Mouse (Mus musculus) CH12.LX (cell line): ENCODE results near the gene Hira. TPM values are rescaled to one million over a fixed set of nuclear protein-coding genes. Genes with fewer than 3 reads are reported as not detected.
A peak's percentile ranks its signal among the peaks of the same experiment; 100 is the strongest.

ENCODE experiments used
- DNase-seq: peaks from one replicate; pipeline ENCODE4 v3.0.0-alpha.2; 2013; ENCODE audit errors: extremely low read depth
- H3K27ac ChIP-seq: 2 replicates; pipeline ENCODE4 v1.5.1; 2012; ENCODE audit warnings: low read depth, mild to moderate bottlenecking, control low read depth, moderate library complexity; ENCODE audit not compliant: insufficient read depth
- H3K27me3 ChIP-seq: replicated peaks from 2 replicates; pipeline ENCODE3; 2012; ENCODE audit warnings: inconsistent platforms
- H3K36me3 ChIP-seq, 2 experiments: replicated peaks in 1 of 2; 2 replicates each; pipeline versions ENCODE3 to v1.6.1; 2012; ENCODE audit warnings: inconsistent platforms in 1 of 2, low read length in 1 of 2, mild to moderate bottlenecking in 1 of 2, mixed read lengths in 1 of 2, moderate library complexity in 1 of 2; ENCODE audit not compliant: control insufficient read depth in 1 of 2, insufficient read depth in 1 of 2
- H3K4me1 ChIP-seq, 2 experiments: 2 replicates each; pipeline ENCODE4 v1.6.1; 2012; ENCODE audit warnings: inconsistent platforms in 1 of 2, moderate library complexity in 1 of 2; ENCODE audit not compliant: insufficient read depth in 2 of 2, control insufficient read depth in 1 of 2
- H3K4me2 ChIP-seq: 2 replicates; pipeline ENCODE4 v1.6.1; 2012; ENCODE audit warnings: low read depth, mild to moderate bottlenecking, control low read depth; ENCODE audit not compliant: poor library complexity, insufficient read depth, severe bottlenecking
- H3K4me3 ChIP-seq, 3 experiments: fragments of 150-350 bp in 1 of 3; sonication (generic) in 1 of 3; replicated peaks in 1 of 3; 2 replicates each; pipeline versions ENCODE3 to v1.5.1; 2011 to 2012; ENCODE audit warnings: low read depth in 2 of 3, low read length in 2 of 3, mild to moderate bottlenecking in 2 of 3, moderate library complexity in 2 of 3, control low read depth in 1 of 3, improper control_type of control experiment in 1 of 3, inconsistent platforms in 1 of 3, mixed read lengths in 1 of 3; ENCODE audit not compliant: poor library complexity in 1 of 3
- H3K79me2 ChIP-seq: replicated peaks from 2 replicates; pipeline ENCODE4 v1.6.1; 2012; ENCODE audit warnings: mild to moderate bottlenecking, moderate library complexity; ENCODE audit not compliant: control insufficient read depth, poor library complexity, insufficient read depth, severe bottlenecking; ENCODE audit errors: extremely low read depth
- H3K9ac ChIP-seq: 2 replicates; pipeline ENCODE4 v1.6.1; 2012; ENCODE audit warnings: low read depth, mild to moderate bottlenecking, control low read depth, moderate library complexity; ENCODE audit not compliant: insufficient read depth
- H3K9me3 ChIP-seq: replicated peaks from 2 replicates; pipeline ENCODE3; 2012; ENCODE audit warnings: low read length, inconsistent platforms, mixed read lengths
- BHLHE40 ChIP-seq: IDR thresholded peaks from 2 replicates; pipeline ENCODE4 v1.6.1; 2011; ENCODE audit warnings: mild to moderate bottlenecking, low read depth, low read length, improper control_type of control experiment
- CHD1 ChIP-seq: IDR thresholded peaks from 2 replicates; pipeline ENCODE4 v1.6.1; 2012; ENCODE audit warnings: low read depth, low read length, improper control_type of control experiment, inconsistent platforms
- CHD2 ChIP-seq: IDR thresholded peaks from 2 replicates; pipeline ENCODE4 v1.6.1; 2011; ENCODE audit warnings: low read length, improper control_type of control experiment
- CTCF ChIP-seq, 2 experiments: IDR thresholded peaks in 1 of 2; conservative IDR thresholded peaks in 1 of 2; 2 replicates each; pipeline ENCODE4 v1.5.1; 2011 to 2012; ENCODE audit warnings: low read depth in 2 of 2, low read length in 2 of 2, improper control_type of control experiment in 1 of 2, inconsistent platforms in 1 of 2, mild to moderate bottlenecking in 1 of 2, moderate library complexity in 1 of 2
- E2F4 ChIP-seq: IDR thresholded peaks from 2 replicates; pipeline ENCODE4 v1.6.1; 2011; ENCODE audit warnings: low read depth, low read length, improper control_type of control experiment; ENCODE audit not compliant: insufficient replicate concordance
- ELF1 ChIP-seq: IDR thresholded peaks from 2 replicates; pipeline ENCODE4 v1.6.1; 2014; ENCODE audit warnings: low read depth, mild to moderate bottlenecking, inconsistent platforms, low read length, improper control_type of control experiment
- EP300 ChIP-seq: IDR thresholded peaks from 2 replicates; pipeline ENCODE4 v1.6.1; 2011; ENCODE audit warnings: low read length, improper control_type of control experiment
- ETS1 ChIP-seq: conservative IDR thresholded peaks from 2 replicates; pipeline ENCODE4 v1.6.1; 2012; ENCODE audit warnings: low read depth, mild to moderate bottlenecking, inconsistent platforms, low read length, improper control_type of control experiment, moderate library complexity
- HCFC1 ChIP-seq: IDR thresholded peaks from 2 replicates; pipeline ENCODE4 v1.6.1; 2012; ENCODE audit warnings: low read depth, mild to moderate bottlenecking, inconsistent platforms, low read length, improper control_type of control experiment
- IRF4 ChIP-seq: IDR thresholded peaks from 2 replicates; pipeline ENCODE4 v1.6.1; 2014; ENCODE audit warnings: low read depth, mild to moderate bottlenecking, inconsistent platforms, low read length, improper control_type of control experiment
- JUN ChIP-seq: IDR thresholded peaks from 2 replicates; pipeline ENCODE4 v1.6.1; 2011; ENCODE audit warnings: low read depth, mild to moderate bottlenecking, low read length, improper control_type of control experiment, moderate library complexity; ENCODE audit not compliant: insufficient read depth
- JUND ChIP-seq: conservative IDR thresholded peaks from 2 replicates; pipeline ENCODE4 v1.6.1; 2011; ENCODE audit warnings: low read depth, low read length, improper control_type of control experiment
- KAT2A ChIP-seq: IDR thresholded peaks from 2 replicates; pipeline ENCODE4 v1.6.1; 2012; ENCODE audit warnings: low read length, improper control_type of control experiment, inconsistent platforms; ENCODE audit not compliant: insufficient replicate concordance
- MAFK ChIP-seq: IDR thresholded peaks from 2 replicates; pipeline ENCODE4 v1.6.1; 2011; ENCODE audit warnings: low read length, improper control_type of control experiment; ENCODE audit not compliant: insufficient replicate concordance
- MAX ChIP-seq: IDR thresholded peaks from 2 replicates; pipeline ENCODE4 v1.6.1; 2011; ENCODE audit warnings: low read length, improper control_type of control experiment
- MAZ ChIP-seq: IDR thresholded peaks from 2 replicates; pipeline ENCODE4 v1.6.1; 2012; ENCODE audit warnings: low read depth, mild to moderate bottlenecking, inconsistent platforms, low read length, improper control_type of control experiment, moderate library complexity
- MEF2A ChIP-seq: IDR thresholded peaks from 2 replicates; pipeline ENCODE4 v1.6.1; 2014; ENCODE audit warnings: low read depth, mild to moderate bottlenecking, inconsistent platforms, low read length, improper control_type of control experiment, borderline replicate concordance
- MXI1 ChIP-seq: IDR thresholded peaks from 2 replicates; pipeline ENCODE4 v1.6.1; 2011; ENCODE audit warnings: mild to moderate bottlenecking, low read depth, low read length, improper control_type of control experiment
- MYC ChIP-seq: IDR thresholded peaks from 2 replicates; pipeline ENCODE4 v1.6.1; 2011; ENCODE audit warnings: low read depth, mild to moderate bottlenecking, improper control_type of control experiment, low read length
- NELFE ChIP-seq: IDR thresholded peaks from 2 replicates; pipeline ENCODE4 v1.6.1; 2011; ENCODE audit warnings: low read depth, low read length, improper control_type of control experiment
- NRF1 ChIP-seq: IDR thresholded peaks from 2 replicates; pipeline ENCODE4 v1.6.1; 2014; ENCODE audit warnings: low read depth, mild to moderate bottlenecking, inconsistent platforms, low read length, improper control_type of control experiment, moderate library complexity
- PAX5 ChIP-seq: IDR thresholded peaks from 2 replicates; pipeline ENCODE4 v1.6.1; 2012; ENCODE audit warnings: low read length, inconsistent platforms, mixed read lengths
- POLR2A ChIP-seq: IDR thresholded peaks from 2 replicates; pipeline ENCODE4 v1.6.1; 2011; ENCODE audit warnings: low read depth, mild to moderate bottlenecking, improper control_type of control experiment, low read length
- POLR2AphosphoS2 ChIP-seq: IDR thresholded peaks from 2 replicates; pipeline ENCODE4 v1.6.1; 2011; ENCODE audit warnings: low read depth, low read length, improper control_type of control experiment
- RCOR1 ChIP-seq: conservative IDR thresholded peaks from 2 replicates; pipeline ENCODE4 v1.6.1; 2012; ENCODE audit warnings: low read depth, mild to moderate bottlenecking, inconsistent platforms, low read length, improper control_type of control experiment
- SMC3 ChIP-seq: IDR thresholded peaks from 2 replicates; pipeline ENCODE4 v1.6.1; 2011; ENCODE audit warnings: low read depth, low read length, improper control_type of control experiment
- TBP ChIP-seq: conservative IDR thresholded peaks from 2 replicates; pipeline ENCODE4 v1.6.1; 2011; ENCODE audit warnings: low read depth, low read length, improper control_type of control experiment
- TCF12 ChIP-seq: IDR thresholded peaks from 2 replicates; pipeline ENCODE4 v1.6.1; 2014; ENCODE audit warnings: low read depth, mild to moderate bottlenecking, inconsistent platforms, low read length, improper control_type of control experiment
- UBTF ChIP-seq: IDR thresholded peaks from 2 replicates; pipeline ENCODE4 v1.6.1; 2012; ENCODE audit warnings: low read depth, mild to moderate bottlenecking, inconsistent platforms, low read length, improper control_type of control experiment, moderate library complexity
- USF1 ChIP-seq: IDR thresholded peaks from 2 replicates; pipeline ENCODE4 v1.6.1; 2014; ENCODE audit warnings: low read depth, mild to moderate bottlenecking, inconsistent platforms, low read length, improper control_type of control experiment
- USF2 ChIP-seq: conservative IDR thresholded peaks from 2 replicates; pipeline ENCODE4 v1.6.1; 2011; ENCODE audit warnings: low read depth, low read length, improper control_type of control experiment
- ZC3H11A ChIP-seq: IDR thresholded peaks from 2 replicates; pipeline ENCODE4 v1.6.1; 2012; ENCODE audit warnings: low read depth, mild to moderate bottlenecking, inconsistent platforms, low read length, improper control_type of control experiment
- ZKSCAN1 ChIP-seq: IDR thresholded peaks from 2 replicates; pipeline ENCODE4 v1.6.1; 2012; ENCODE audit warnings: low read depth, inconsistent platforms, low read length, improper control_type of control experiment, borderline replicate concordance
- ZMIZ1 ChIP-seq: IDR thresholded peaks from 2 replicates; pipeline ENCODE4 v1.6.1; 2012; ENCODE audit warnings: low read depth, mild to moderate bottlenecking, inconsistent platforms, low read length, improper control_type of control experiment
- ZNF384 ChIP-seq: IDR thresholded peaks from 2 replicates; pipeline ENCODE4 v1.6.1; 2012; ENCODE audit warnings: low read depth, low read length, improper control_type of control experiment, inconsistent platforms
- dilution Hi-C: fragments of 300-500 bp; cut with MboI; formaldehyde crosslinking; loops from 2 replicates; pipeline ENCODE4 v1.14.3; 2020; ENCODE audit warnings: low sequenced_read_pairs; ENCODE audit not compliant: extremely low pct_unique_long_range_greater_than_20kb, extremely low pct_ligation_motif_present
- in situ Hi-C: fragments of 300-500 bp; cut with MboI; formaldehyde crosslinking; loops from 3 replicates; pipeline ENCODE4 v1.14.3; 2019; ENCODE audit warnings: low sequenced_read_pairs, low pct_ligation_motif_present, low pct_unique_long_range_greater_than_20kb, mixed read lengths
- polyA plus RNA-seq: library from polyadenylated mRNA; unstranded; fragments of >175 nt; gene quantifications from 2 replicates; pipeline ENCODE4 v1.2.1, GENCODE M21; 2012; ENCODE audit warnings: low read depth; ENCODE audit not compliant: insufficient read length
- total RNA-seq, 2 experiments: library from RNA; depleted of rRNA; stranded (reverse); fragments of 300-350 nt in 1 of 2; fragments of >200 nt in 1 of 2; gene quantifications; 2 replicates each; pipeline ENCODE4 v1.2.3; 2012 to 2014

The Hira gene
- total and polyA plus RNA-seq, 3 experiments, result 45.8 to 187 (median 125) TPM

DNA sequence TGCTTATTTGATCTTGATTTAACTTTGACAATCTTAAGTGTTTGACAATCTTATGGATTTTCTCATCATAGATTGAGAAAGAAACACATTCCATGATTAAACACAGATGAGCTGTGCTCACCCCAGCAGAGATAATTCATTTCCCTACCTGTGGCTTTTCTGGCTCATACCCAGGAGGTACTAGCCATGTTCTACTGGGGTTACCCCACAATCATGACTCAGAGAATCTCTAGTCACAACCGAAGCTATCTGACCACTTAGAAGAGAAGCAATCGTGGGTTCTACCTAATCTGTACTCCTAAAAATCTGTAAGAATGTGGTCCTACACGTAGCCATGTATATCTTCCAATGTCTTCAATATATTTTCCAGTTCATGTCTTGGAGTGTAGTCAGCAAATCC lies 128.5 kb downstream of the Hira start:
- Histone ChIP-seq H3K9me3 (no peaks in the 10 kb centered on the region), H3K4me2 (no peak overlapping the region), H3K9ac (peak overlapping the region; percentile 96), H3K4me1 (peaks cover 22 to 79% of the 10 kb centered on the region in 2 experiments), H3K4me3 (no peak overlapping the region), H3K79me2 (0 out of 2 replicates have a peak, but pooled peaks cover 5% of the 10 kb centered on the region), H3K36me3 (peaks cover 0 to 39% of the 10 kb centered on the region in 2 experiments), H3K27ac (peak overlapping the region; percentile 98), H3K27me3 (no peaks in the 10 kb centered on the region)
- DNase-seq, result peak; percentile 79
- TF ChIP-seq ZNF384, result no peak
- no peak; the same call in 1 of the 2 replicates for TF ChIP-seq POLR2AphosphoS2
- 0 out of 2 replicates have a peak, but pooled peaks have one; percentile 32 for TF ChIP-seq BHLHE40
- TF ChIP-seq ZMIZ1, result no peak
- no peak for TF ChIP-seq CHD1
- TF ChIP-seq CTCF (conservative IDR thresholded peaks at IDR 0.05 in 1 of 2, IDR thresholded peaks at IDR 0.05 in 1 of 2; ENCODE audit: low read depth in 2 of 2, low read length in 2 of 2), result no peak
- no peak for TF ChIP-seq JUND
- TF ChIP-seq POLR2A, result no peak
- TF ChIP-seq MAX, result no peak
- TF ChIP-seq NRF1, result no peak
- no peak for TF ChIP-seq ZC3H11A
- peak; percentile 69 for TF ChIP-seq TCF12
- no peak for TF ChIP-seq MAZ
- no peak for TF ChIP-seq RCOR1
- no peak for TF ChIP-seq ZKSCAN1
- TF ChIP-seq MXI1, result no peak
- TF ChIP-seq UBTF, result no peak
- no peak for TF ChIP-seq HCFC1
- peak; percentile 73 for TF ChIP-seq ETS1
- peak; percentile 62 for TF ChIP-seq EP300
- TF ChIP-seq MYC, result no peak
- TF ChIP-seq IRF4, result peak; percentile 78
- TF ChIP-seq E2F4, result no peak
- TF ChIP-seq CHD2, result no peak
- TF ChIP-seq USF2, result no peak
- TF ChIP-seq MEF2A, result peak; percentile 74; the same call in 1 of the 2 replicates
- no peak for TF ChIP-seq TBP
- no peak for TF ChIP-seq PAX5
- no peak for TF ChIP-seq NELFE
- TF ChIP-seq MAFK, result peak; percentile 50; the same call in 1 of the 2 replicates
- TF ChIP-seq JUN, result no peak
- no peak for TF ChIP-seq KAT2A
- TF ChIP-seq USF1, result no peak
- TF ChIP-seq SMC3, result no peak
- TF ChIP-seq ELF1, result no peak
- dilution Hi-C loops, result no loop called here
- in situ Hi-C loops, result loop anchor here (5.0 to 10.0 kb wide), 3 partner anchors 60 to 192 kb away; no protein-coding TSS in a partner anchor
